Mouse (Mus musculus) brain, embryonic 18.5 days (tissue): Measurements from ENCODE around the gene Cntrl.

ENCODE experiments used
- DNase-seq: peaks from one replicate; pipeline ENCODE4 v3.0.0-alpha.2; 2012; ENCODE audit warnings: low read depth, low spot score

The Cntrl gene

DNA sequence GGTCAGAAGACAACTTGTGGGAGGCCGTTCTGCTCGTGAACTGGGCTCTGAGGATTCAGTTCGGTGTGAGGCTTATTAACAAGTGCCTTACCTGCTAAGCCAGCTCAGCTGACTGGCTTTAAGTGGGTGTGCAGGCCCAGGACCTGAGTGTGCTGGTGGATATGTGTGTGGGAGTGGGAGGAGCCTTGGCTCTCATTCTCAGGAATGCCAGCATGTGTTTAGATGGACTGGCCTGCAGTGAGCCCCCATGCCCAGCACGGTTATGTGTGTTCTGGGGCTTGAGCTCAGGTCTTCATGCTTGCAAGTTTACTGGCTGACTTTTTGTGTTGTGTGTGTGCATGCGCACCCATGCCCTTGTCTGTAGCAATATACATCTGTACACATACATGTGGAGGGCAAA, 64.4 kb downstream of the Cntrl start:
- no peak for DNase-seq

DNA sequence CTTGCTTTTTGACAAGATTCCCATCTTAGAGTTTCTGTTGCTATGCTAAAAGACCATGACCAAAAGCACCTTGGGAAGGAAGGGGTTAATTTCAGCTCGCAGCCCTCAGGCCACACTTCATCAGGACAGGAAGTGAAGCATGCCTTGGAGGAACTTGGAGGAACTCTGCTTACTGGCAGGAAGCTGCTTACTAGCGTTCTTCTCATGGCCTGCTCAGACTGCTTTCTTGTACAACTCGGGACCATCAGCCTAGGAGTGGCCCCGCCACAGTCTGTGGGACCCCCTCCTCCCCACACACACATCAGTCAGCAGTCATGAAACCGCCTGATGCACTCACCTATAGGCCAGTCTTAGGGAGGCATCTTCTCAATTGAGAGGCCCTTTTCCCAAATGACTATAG, 64.8 kb downstream of the Cntrl start:
- no peak for DNase-seq

GRCm38 (mm10) chr2:35175281-35176065, 66.2 kb downstream of the Cntrl start:
- DNase-seq = no peak

GRCm38 (mm10) chr2:35178153-35178552, 68.9 kb downstream of the Cntrl start:
- DNase-seq = no peak

DNA sequence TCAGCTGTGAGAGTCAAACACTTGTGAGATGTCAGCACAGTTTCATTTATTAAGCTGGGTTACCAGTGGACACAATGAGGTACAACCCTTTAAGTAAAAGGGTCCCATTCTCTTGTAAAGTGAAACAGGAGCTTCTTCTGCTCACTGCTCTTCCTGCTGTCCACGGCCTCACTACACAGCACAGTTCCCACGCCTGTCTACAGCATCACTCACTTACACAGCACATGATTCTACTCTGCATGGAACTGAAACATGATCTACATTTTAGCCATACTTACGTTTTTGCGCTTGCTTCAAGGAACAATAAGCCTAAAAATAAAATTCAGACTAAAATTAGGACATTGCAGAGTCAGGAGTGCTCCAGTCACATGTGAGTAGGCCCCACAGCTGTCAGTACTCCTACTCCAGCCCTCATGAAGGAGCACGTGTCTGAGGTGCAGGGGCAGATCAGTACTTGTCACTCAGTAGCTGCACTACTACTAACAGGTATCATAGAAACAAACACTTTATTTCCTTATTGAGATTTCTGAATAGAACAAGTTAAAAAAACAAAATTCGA, 73.9 kb downstream of the Cntrl start:
- DNase-seq = no peak

DNA sequence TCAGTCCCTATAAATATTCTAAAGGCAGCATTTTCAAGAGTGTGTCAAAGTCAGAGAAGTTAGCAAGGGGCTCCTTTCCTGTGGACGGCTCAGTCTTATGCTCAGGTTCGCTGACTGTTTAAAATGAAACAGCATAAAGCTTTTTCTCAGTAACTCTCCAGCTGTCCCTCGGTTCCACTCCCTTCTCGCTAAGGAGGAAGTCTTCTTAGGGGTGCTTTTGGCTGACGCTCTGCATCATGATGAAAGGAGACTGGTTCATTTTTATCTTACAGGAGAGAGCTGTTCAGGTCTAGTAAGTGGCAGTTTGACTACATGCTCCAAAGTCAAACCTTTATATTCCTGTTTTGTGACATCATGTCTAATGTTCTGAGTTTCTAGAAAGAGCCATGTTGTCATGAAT, 79.6 kb downstream of the Cntrl start:
- DNase-seq = no peak

DNA sequence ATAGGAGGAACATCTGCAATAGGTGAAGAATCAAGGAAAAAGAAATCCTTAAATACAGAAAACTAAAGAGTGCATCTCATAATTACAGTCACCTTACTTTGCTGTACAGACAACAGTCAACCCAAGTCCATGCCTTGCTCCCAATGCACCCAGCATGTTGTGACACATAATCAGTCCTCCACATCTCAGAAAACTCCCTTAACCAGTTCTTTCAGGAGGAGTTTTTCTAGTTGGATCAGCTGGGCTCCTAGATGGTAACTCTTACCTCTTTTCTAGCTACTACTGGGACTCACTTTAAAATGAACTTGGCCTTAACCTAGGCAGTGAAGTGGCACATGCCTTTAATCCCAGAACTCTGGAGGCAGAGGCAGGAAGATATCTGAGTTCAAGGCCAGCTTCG, 84.7 kb downstream of the Cntrl start:
- no peak for DNase-seq

- no peak for DNase-seq
These were observed 86.6 kb downstream of the Cntrl start for GRCm38 (mm10) chr2:35195626-35196544.

GRCm38 (mm10) chr2:35199541-35199940, 90.2 kb downstream of the Cntrl start:
- no peak for DNase-seq

GRCm38 (mm10) chr2:35199971-35200897, 90.9 kb downstream of the Cntrl start:
- no peak for DNase-seq

DNA sequence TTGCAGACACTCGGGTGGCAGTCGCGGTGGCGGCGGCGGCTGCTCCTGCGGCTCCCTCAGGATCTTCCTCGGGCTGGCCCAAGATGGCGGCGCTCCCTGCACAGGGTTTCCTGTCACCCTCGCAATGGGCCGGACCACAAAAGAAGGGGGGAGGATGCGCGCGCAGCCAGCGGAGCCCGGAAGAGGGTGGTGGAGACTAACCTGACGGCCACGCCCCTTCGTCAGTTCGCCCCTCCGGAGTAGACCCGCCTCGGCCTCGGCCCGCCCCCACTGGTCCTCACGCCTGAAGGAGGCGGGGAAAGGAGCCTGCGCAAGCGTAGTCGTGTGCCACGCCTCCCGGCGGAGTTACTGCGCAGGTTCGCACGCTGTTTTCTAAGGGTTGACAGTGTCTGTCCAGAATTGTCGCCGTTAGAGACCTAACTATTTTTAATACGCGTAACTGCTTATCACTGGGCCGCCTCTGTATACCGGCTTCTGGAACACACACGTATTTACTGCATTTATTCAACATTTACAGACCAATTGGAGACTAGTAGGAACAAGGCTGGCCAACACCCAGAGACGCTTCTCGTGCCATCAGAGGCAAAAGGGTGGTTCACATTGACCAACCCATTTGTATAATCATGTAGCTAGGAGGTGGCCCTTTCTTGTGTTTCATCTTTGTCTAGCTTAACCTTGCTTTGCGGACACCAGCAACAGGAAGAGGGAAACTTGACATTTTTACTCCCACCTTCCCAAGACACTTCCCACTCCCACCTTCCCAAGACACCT, 91.8 kb downstream of the Cntrl start, which contains the start of gene Rab14:
Gene Rab14 (minus strand): TSS at position 223 of the 771 bp plus-strand sequence.
- DNase-seq = peak; percentile 98

DNA sequence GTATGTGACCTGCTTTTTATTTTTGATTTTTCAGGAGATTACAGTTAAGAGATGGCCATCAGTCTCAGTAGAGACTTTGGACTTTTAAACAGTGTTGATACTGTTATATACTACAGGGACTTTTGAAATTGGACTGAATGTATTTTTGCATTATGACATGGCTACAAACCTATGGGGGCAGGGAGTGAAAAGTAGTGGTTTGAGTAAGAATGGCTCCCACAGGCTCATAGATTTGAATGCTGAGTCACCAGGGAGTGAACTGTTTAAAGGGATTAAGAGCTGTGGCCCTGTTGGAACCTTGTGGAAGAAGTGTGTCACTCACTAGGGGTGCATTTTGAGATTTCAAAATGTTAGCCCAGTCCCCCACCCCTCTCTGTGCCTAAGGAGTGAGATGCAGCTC, 94.4 kb downstream of the Cntrl start:
- DNase-seq = no peak

DNA sequence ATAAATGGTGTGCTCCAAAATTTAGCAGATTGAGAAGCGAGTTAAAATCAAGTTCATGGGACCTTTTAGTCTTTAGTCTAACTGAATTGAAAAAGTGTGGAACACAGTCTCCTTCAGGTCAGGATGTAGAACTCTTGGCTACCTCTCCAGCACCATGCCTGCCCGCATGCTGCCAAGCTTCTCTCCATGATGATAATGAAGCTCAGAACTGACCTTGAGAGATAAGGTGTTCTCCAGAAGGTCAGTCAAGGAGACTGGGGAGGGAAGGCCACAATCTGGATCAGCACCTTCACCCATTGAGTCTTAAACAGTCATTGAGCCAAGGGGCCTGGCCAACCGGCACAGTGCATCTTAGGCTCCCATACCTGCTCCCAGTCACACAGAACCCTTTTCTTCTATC, 97.5 kb downstream of the Cntrl start:
- DNase-seq = no peak

DNA sequence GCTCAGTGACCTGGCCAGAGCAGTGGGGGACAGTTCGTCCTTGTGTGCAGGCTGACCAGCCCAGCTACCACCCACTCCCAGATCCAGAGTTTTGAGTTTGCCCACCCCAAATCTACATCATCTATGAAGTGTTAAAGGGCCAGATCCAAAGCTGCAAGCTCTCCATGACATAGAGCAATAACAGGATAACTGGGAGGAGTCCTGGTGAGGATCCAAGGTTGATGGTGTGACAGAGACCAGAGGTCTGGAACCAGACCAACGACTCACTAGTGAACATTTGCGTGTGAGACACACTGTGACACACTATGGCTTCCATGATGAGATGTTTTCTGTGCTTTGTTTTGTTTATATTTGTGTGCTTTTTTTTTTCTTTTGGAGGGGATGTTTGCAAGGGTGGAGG, 98.8 kb downstream of the Cntrl start:
- no peak for DNase-seq

DNA sequence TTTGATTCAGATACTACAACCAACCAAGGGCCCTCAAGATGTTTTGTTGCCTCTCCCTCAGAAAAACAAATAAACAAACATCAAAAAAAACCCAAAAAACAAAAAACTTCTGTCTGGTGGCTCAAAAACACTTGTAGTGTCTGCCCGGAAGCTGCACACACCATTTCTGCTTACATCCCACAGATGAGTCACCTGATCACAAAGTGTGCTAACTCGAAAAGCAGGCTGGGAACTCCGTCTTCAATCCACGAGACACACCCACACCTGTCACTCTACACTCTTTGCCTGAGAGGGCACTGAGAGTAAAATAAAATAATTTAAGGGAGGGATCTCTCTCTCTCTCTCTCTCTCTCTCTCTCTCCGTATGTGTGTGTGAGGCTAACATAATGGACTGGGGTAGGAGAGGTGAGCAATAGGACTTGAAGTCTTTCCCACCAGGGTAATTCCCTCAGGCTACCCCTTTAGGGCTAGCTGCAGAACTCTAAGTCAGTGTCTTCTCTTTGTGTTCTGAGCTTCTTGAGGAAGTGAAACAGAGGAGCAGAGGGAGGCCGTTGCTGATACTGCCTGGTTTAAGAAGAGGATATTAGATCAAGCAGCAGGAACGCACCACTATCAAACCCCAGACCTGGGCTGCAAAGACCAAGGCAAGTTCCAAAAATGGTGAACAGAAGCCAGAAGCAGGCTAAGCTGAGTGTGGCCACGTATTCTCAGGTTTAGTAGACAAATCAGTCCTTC, 99.8 kb downstream of the Cntrl start:
- no peak for DNase-seq

GRCm38 (mm10) chr2:35211681-35212080, 102.4 kb downstream of the Cntrl start:
- no peak for DNase-seq

GRCm38 (mm10) chr2:35213345-35213910, 104.1 kb downstream of the Cntrl start:
- no peak for DNase-seq

GRCm38 (mm10) chr2:35214881-35215358, 105.6 kb downstream of the Cntrl start:
- DNase-seq = no peak

DNA sequence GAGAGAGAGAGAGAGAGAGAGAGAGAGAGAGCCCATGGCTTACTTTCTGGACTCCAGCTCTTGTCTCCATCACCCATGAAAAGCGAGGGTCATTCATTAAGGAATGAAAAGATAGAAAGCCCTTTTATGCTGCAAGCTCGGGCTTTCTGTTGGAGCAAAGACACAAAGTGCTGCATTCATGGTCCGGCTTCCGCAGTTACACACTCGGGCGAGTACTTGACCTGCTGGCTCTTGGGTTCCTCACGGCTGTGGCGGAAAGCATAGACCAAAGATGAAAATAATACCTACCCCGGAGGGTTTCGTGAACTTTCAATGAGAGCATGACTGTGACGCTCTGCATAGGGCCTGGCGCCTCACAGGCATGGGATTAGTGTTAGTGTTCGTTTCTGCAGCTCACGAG, 106.1 kb downstream of the Cntrl start:
- DNase-seq = no peak
